ENCODE assay signal across 8 mouse cellular contexts in genomic region chr8:61487597-61488156, GRCm38 (mm10). TPM values are rescaled to one million over a fixed set of nuclear protein-coding genes. Genes with fewer than 3 reads are reported as not detected.
DNase-seq lines count a peak whose midpoint lies in the region; ATAC-seq lines count a peak whose summit lies in the region.

TSS of gene Cbr4 (plus strand) at chr8:61487734.

- H3K27ac ChIP-seq in hindbrain, embryonic 15.5 days (replicated peaks), result peak within 1 kb of the TSS; percentile 95

- H3K36me3 ChIP-seq in hindbrain, embryonic 15.5 days, result no peaks in the 10 kb centered on the region

- H3K27me3 ChIP-seq in hindbrain, embryonic 15.5 days, result no peaks in the 10 kb centered on the region

- peak within 1 kb of the TSS; percentile 87 for H3K4me2 ChIP-seq in hindbrain, embryonic 15.5 days

- peak within 1 kb of the TSS; percentile 78 for H3K4me3 ChIP-seq in hindbrain, embryonic 15.5 days

- 2% methylated on average over 29 of the region's 29 CpGs for WGBS in hindbrain, embryonic 15.5 days

- H3K9me3 ChIP-seq in hindbrain, embryonic 15.5 days, result no peaks in the 10 kb centered on the region

- DNase-seq in T-cell, adult 2 months (ENCODE audit: low spot score), result peak; percentile 86
- peak; percentile 80 to 90 for DNase-seq in cerebellum, postnatal 36 days
- peak; percentile 89 to 94 for DNase-seq in frontal cortex, postnatal 36 days (ENCODE audit: low spot score in 2 of 2)
- DNase-seq in left cerebral cortex, adult 11 months (ENCODE audit: low spot score), result peak; percentile 90
- DNase-seq in lung, postnatal 4 days, result peak; percentile 87 to 89
- DNase-seq in retina, postnatal 7 days (ENCODE audit: low read depth, low spot score), result peak; percentile 92
- DNase-seq in urinary bladder, adult 2 months (ENCODE audit: low spot score), result peak; percentile 73

- H3K9ac ChIP-seq in hindbrain, embryonic 15.5 days, result peak within 1 kb of the TSS; percentile 85

- peak; percentile 95 for ATAC-seq in hindbrain, embryonic 15.5 days (ENCODE audit: low FRiP score, low read depth)

- H3K4me1 ChIP-seq in hindbrain, embryonic 15.5 days (replicated peaks), result peaks cover 8% of the 10 kb centered on the region

RNA-seq across cellular contexts. Expression of gene Cbr4, which starts in this region (rescaled TPM):
- 17.9 and 19.3 TPM in 2 replicates for polyA plus RNA-seq in hindbrain, embryonic 15.5 days (2015; fragmentation: Nextera tagmentation; extraction: Ambion mirVana)
- polyA plus RNA-seq in urinary bladder, adult 2 months (2012; rRNA removed), result 24.3 and 26.8 TPM in 2 replicates

Comparison
In these comparisons a context has a peak if more than half of its experiments do, and no peak if none do; other contexts are left out.
1. Peak in every context shown above with its lines: DNase-seq, ATAC-seq, H3K4me3 ChIP-seq and H3K27ac ChIP-seq.